Mouse (Mus musculus) adrenal gland (tissue): ENCODE data around the gene Pecam1.

Source experiments
- microRNA-seq, 2 experiments: library from miRNA; unstranded; fragments of <30 nt; microRNA quantifications; one replicate each; pipeline ENCODE4; 2019

Pecam1 gene

Small RNA genes lying within 50 kb of the gene (microRNA-seq; reads per million reads assigned to microRNA genes)
- 0.23 to 0.25 reads per million in 2 experiments for gene Gm25994
- gene Mir3064: 11.7 to 11.9 reads per million in 2 experiments
